Mouse (Mus musculus) heart, adult 11 months (tissue): ENCODE data around the gene Prkar1b.

Source experiments
- DNase-seq: peaks from one replicate; pipeline ENCODE4 v3.0.0; 2022

Gene Prkar1b

GRCm38 (mm10) chr5:139098991-139099972, 50.5 kb downstream of the Prkar1b start:
- peak; percentile 96 for DNase-seq

GRCm38 (mm10) chr5:139095297-139096110, 54.3 kb downstream of the Prkar1b start:
- peak; percentile 77 for DNase-seq

- DNase-seq = peak; percentile 91
Observed at GRCm38 (mm10) chr5:139093534-139093933, 56.3 kb downstream of the Prkar1b start.

- DNase-seq = peak; percentile 83
Observed at GRCm38 (mm10) chr5:139091713-139092112, 58.1 kb downstream of the Prkar1b start.

GRCm38 (mm10) chr5:139090162-139090561, 59.6 kb downstream of the Prkar1b start:
- DNase-seq = no peak

- DNase-seq = peak; percentile 79
Observed at GRCm38 (mm10) chr5:139088173-139088572, 61.6 kb downstream of the Prkar1b start.

GRCm38 (mm10) chr5:139084831-139085519, 64.8 kb downstream of the Prkar1b start:
- peak; percentile 94 for DNase-seq

- DNase-seq = peak; percentile 98
Observed at GRCm38 (mm10) chr5:139084302-139084701, 65.5 kb downstream of the Prkar1b start.

- peak; percentile 98 for DNase-seq
Observed at GRCm38 (mm10) chr5:139083841-139084240, 66.0 kb downstream of the Prkar1b start.

- DNase-seq = peak; percentile 91
Observed at GRCm38 (mm10) chr5:139081370-139081769, 68.4 kb downstream of the Prkar1b start.

GRCm38 (mm10) chr5:139078156-139078462, 71.7 kb downstream of the Prkar1b start:
- no peak for DNase-seq

- peak; percentile 91 for DNase-seq
Observed at GRCm38 (mm10) chr5:139077311-139078155, 72.3 kb downstream of the Prkar1b start.

- peak; percentile 87 for DNase-seq
Observed at GRCm38 (mm10) chr5:139076450-139076849, 73.4 kb downstream of the Prkar1b start.

GRCm38 (mm10) chr5:139075791-139076190, 74.0 kb downstream of the Prkar1b start:
- no peak for DNase-seq

GRCm38 (mm10) chr5:139075125-139075524, 74.7 kb downstream of the Prkar1b start:
- DNase-seq = peak; percentile 96

GRCm38 (mm10) chr5:139073977-139074376, 75.8 kb downstream of the Prkar1b start:
- DNase-seq = no peak

GRCm38 (mm10) chr5:139072866-139073265, 76.9 kb downstream of the Prkar1b start:
- no peak for DNase-seq

- DNase-seq = no peak
Observed at GRCm38 (mm10) chr5:139066861-139067614, 82.8 kb downstream of the Prkar1b start.

- no peak for DNase-seq
Observed at GRCm38 (mm10) chr5:139064611-139065010, 85.2 kb downstream of the Prkar1b start.

- no peak for DNase-seq
Observed at GRCm38 (mm10) chr5:139061680-139062079, 88.1 kb downstream of the Prkar1b start.

GRCm38 (mm10) chr5:139060460-139061051, 89.2 kb downstream of the Prkar1b start:
- no peak for DNase-seq
